Mouse (Mus musculus) stomach, postnatal 0 days (tissue): ENCODE results near the gene Gal3st3. TPM values are rescaled to one million over a fixed set of nuclear protein-coding genes. Genes with fewer than 3 reads are reported as not detected.
"Not testable (repeated sequence)": the region's sequence is repeated elsewhere in the genome, so short reads cannot be mapped to it uniquely, and the experiment has no call there.

Experiments used
- ATAC-seq: fragments of 200-750 bp; cut with Nextera tagmentation; 2 replicates; pipeline ENCODE4 v1.8.0; 2017; ENCODE audit not compliant: low FRiP score, low TSS enrichment
- DNase-seq: peaks from one replicate; pipeline ENCODE4 v3.0.0-alpha.2; 2016; ENCODE audit warnings: low spot score
- H3K27ac ChIP-seq: fragments of 300-500 bp; sonication (generic); replicated peaks from 2 replicates; pipeline ENCODE4 v1.5.1; 2014; ENCODE audit warnings: mild to moderate bottlenecking, control low read depth
- H3K27me3 ChIP-seq: fragments of 300-500 bp; sonication (generic); 2 replicates; pipeline ENCODE4 v1.6.1; 2014; ENCODE audit warnings: low read length; ENCODE audit not compliant: control insufficient read depth, insufficient read depth
- H3K36me3 ChIP-seq: fragments of 300-500 bp; sonication (generic); 2 replicates; pipeline ENCODE4 v1.6.1; 2014; ENCODE audit warnings: low read length, mixed read lengths; ENCODE audit not compliant: control insufficient read depth, insufficient read depth
- H3K4me1 ChIP-seq: fragments of 300-500 bp; sonication (generic); replicated peaks from 2 replicates; pipeline ENCODE4 v1.6.1; 2014; ENCODE audit warnings: antibody characterized with exemption; ENCODE audit not compliant: control insufficient read depth, insufficient read depth
- H3K4me2 ChIP-seq: fragments of 300-500 bp; sonication (generic); replicated peaks from 2 replicates; pipeline ENCODE4 v1.6.1; 2014; ENCODE audit warnings: low read depth, mild to moderate bottlenecking, control low read depth, moderate library complexity
- H3K4me3 ChIP-seq: fragments of 300-500 bp; sonication (generic); 2 replicates; pipeline ENCODE4 v1.5.1; 2014; ENCODE audit warnings: low read depth, low read length, control low read depth
- H3K9ac ChIP-seq: fragments of 300-500 bp; sonication (generic); 2 replicates; pipeline ENCODE4 v1.6.1; 2014; ENCODE audit warnings: mild to moderate bottlenecking, low read length, control low read depth, mixed read lengths
- H3K9me3 ChIP-seq: fragments of 300-500 bp; sonication (generic); 2 replicates; pipeline ENCODE4 v1.6.1; 2016; ENCODE audit warnings: low read length; ENCODE audit not compliant: control insufficient read depth
- CTCF ChIP-seq: IDR thresholded peaks from 2 replicates; pipeline ENCODE4 v1.5.1; 2016; ENCODE audit warnings: antibody characterized with exemption, low read depth, mild to moderate bottlenecking, moderate library complexity
- EP300 ChIP-seq: optimal IDR thresholded peaks from 2 replicates; pipeline ENCODE3; 2016; ENCODE audit warnings: antibody characterized with exemption
- WGBS: fragments of 180-500 bp; shearing (Covaris S2); extraction: QIAGEN DNeasy Blood & Tissue Kit; methylation state at CpG from one replicate; pipeline ENCODE4 v1.1.7; 2014; 5-methylcytosine and 5-hydroxymethylcytosine counted together
- polyA plus RNA-seq: library from polyadenylated mRNA; unstranded; fragments of >200 nt; fragmentation: Nextera tagmentation; extraction: Ambion mirVana; gene quantifications from 2 replicates; pipeline ENCODE4 v1.2.1, GENCODE M21; 2015

Gene Gal3st3
- polyA plus RNA-seq, 1 experiment from 2014 or later = 0.51 TPM

DNA sequence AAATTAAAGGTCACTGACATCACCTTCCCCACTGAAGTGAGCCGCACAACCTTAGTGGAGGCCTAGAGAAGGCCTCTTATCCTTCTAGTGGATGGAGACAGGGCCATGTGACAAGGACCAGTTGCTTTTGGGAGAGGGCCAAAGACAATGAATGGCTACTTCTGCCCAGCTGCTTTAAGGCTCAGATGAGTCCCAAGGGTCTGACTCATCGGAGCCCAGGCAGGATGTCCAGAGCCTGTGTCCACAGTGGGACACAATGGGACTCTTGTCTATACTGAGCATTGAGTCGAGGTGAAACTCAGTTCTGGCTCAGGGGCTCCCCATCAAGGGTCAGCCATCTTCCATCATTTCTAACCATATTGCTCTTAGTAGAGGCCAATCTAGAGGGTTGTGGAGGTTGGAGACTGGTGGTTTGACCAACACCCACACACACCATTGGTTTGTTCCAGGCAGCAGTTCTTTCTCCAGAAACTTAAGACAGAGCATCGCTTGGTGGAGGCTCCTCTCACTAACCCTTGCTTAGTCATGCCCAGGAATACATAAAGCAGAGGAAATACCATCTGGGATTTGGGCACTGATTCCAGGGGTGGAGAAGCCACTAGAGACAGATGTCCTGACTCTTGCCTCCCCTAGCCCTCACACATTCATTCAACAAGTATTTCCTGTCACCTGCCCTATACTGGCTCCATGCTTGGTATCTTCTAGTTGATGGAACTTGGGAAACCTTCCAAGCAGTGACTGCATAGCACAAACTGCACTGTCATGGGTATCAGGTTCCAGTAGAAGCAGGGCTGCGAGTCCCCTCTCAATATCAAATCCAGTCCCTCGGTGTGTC, 47.4 kb downstream of the Gal3st3 start:
- Histone ChIP-seq H3K4me3 (no peak overlapping the region), H3K27ac (no peak overlapping the region), H3K9me3 (no peaks in the 10 kb centered on the region), H3K4me1 (no peaks in the 10 kb centered on the region), H3K9ac (no peak overlapping the region), H3K36me3 (no peaks in the 10 kb centered on the region), H3K27me3 (no peaks in the 10 kb centered on the region), H3K4me2 (no peak overlapping the region)
- WGBS = 70% methylated on average over 6 of the region's 6 CpGs
- ATAC-seq = no peak
- DNase-seq = no peak
- TF ChIP-seq EP300 (no peak), CTCF (no peak)

DNA sequence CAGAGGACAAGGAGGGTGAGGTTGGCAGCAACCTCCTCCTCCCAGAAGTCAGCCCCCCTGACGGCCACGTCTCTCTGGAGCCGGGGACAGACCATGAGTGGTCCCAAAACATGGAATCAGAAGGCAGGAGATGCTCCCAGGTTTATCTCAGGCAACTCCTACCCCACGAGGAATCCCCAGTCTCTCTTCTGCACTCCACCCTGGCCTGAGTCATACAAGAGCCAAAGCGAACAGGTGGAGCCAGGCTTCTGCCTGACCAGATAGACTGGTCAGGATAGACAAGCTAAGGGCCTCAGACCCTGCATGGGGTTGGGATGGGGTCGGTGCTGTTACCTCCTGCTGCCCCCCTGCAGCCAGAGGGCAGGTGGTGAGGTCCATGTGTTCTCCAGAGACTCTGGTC, 49.9 kb downstream of the Gal3st3 start:
- H3K9ac ChIP-seq = no peak overlapping the region
- no peaks in the 10 kb centered on the region for H3K36me3 ChIP-seq
- TF ChIP-seq CTCF (no peak), EP300 (no peak)
- H3K27ac ChIP-seq = peak overlapping the region; percentile 45; the same call in 1 of the 2 replicates
- WGBS = 73% methylated on average over 6 of the region's 6 CpGs
- DNase-seq = no peak
- no peaks in the 10 kb centered on the region for H3K9me3 ChIP-seq
- H3K4me3 ChIP-seq = no peak overlapping the region
- no peaks in the 10 kb centered on the region for H3K4me1 ChIP-seq
- peak; percentile 24; the same call in 1 of the 2 replicates for ATAC-seq
- no peak overlapping the region for H3K4me2 ChIP-seq
- no peaks in the 10 kb centered on the region for H3K27me3 ChIP-seq

DNA sequence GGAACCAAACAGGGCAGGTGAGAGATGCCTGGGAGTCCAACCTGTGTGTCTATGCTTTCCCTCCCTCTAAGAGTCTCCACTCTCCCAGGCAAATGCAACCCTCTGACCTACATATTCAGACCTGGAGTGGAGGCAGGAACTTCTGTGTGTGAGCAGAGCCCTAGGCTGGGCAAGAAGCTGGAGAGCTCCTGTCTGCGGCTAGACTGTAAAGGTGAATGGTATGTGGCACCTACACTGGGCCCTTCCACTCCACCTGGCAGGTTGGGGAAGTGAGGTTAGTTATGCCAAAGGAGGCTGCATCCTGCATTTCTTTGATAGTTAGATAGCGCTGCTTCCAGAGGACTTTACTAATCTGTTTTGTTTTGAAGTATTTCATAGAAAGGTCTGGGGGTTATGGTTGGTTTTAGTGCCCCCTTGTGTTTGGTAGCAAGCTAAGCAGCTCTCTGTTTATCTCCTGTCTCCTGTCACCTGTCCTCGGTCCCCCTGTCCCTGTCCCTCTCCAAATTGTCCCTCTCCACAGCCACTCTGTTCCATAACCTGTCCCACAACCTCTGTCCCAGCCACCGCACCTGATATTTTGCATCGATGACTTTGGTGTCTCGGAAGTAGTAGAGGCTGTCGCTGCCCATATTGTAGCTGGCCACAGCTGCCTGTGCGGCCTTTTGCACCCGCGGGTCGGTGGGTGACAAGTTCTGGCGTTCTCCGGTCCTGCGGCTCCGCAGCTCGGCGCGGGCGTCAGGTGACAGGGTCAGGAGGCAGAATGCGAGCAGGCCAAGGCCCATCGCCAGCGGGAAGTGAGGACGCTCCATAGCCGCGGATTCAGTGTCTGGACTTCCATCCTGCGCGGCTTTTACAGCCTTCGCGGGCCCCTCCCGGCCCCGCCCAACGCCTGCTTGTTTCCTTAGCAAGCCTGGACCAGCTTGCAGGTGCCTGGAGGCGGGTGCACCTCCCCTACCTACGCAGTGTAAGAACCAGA, 50.7 kb downstream of the Gal3st3 start:
- Histone ChIP-seq H3K27ac (peak overlapping the region; percentile 45; the same call in 1 of the 2 replicates), H3K27me3 (no peaks in the 10 kb centered on the region), H3K36me3 (no peaks in the 10 kb centered on the region), H3K4me2 (peak overlapping the region; percentile 57), H3K9ac (peak overlapping the region; percentile 56), H3K4me1 (no peaks in the 10 kb centered on the region), H3K4me3 (peak overlapping the region; percentile 31), H3K9me3 (no peaks in the 10 kb centered on the region)
- DNase-seq (peak; percentile 65), ATAC-seq (peak; percentile 17; the same call in 1 of the 2 replicates)
- TF ChIP-seq CTCF (peak; percentile 71), EP300 (no peak)
- 6% methylated on average over 34 of the region's 34 CpGs for WGBS

DNA sequence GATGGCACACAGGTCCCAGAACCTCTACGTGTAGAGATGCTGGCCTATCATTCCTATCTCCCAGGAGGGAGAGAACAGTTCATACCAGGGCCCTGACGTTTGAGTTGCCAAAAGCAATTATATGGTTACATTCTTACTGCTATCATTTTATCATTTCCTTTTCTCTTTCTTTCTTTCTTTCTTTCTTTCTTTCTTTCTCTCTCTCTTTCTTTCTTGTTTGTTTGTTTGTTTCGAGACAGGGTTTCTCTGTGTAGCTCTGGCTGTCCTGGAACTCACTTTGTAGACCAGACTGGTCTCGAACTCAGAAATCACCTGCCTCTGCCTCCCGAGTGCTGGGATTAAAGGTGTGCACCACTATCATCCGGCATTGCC, 51.4 kb downstream of the Gal3st3 start, which contains the start of gene Cst6:
Gene Cst6, minus strand, starts transcription at position 73 of the 372 bp plus-strand sequence.
- not testable (repeated sequence) for H3K27me3 ChIP-seq, H3K9me3 ChIP-seq, H3K4me1 ChIP-seq, DNase-seq, ATAC-seq, H3K36me3 ChIP-seq
- Histone ChIP-seq H3K9ac (peak within 1 kb of the TSS; percentile 56), H3K4me2 (peak within 1 kb of the TSS; percentile 57), H3K4me3 (peak within 1 kb of the TSS; percentile 31), H3K27ac (peak within 1 kb of the TSS; percentile 45; the same call in 1 of the 2 replicates)
- 59% methylated on average over 6 of the region's 6 CpGs for WGBS

DNA sequence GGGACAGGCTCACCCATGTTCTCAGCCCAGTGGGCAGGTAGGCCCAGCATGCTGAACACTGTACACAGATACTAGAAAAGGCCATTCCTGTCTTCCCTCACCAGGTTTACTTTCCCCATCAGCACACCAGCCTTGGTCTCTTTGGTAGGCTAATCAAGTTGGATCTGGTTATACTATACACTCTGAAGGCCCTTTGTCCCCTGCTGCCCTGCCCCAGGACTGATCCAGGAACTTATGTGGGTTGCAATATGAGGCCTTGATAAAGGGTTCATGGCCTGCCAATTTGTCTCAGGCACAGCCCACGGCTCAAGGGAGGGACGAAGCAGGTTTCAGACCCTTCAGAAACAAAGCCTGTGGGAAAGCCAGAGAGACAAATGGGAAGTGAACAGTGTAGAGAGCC, 55.5 kb downstream of the Gal3st3 start:
- Histone ChIP-seq H3K27ac (no peak overlapping the region), H3K36me3 (no peaks in the 10 kb centered on the region), H3K4me1 (no peaks in the 10 kb centered on the region), H3K4me2 (no peak overlapping the region), H3K9ac (no peak overlapping the region), H3K27me3 (no peaks in the 10 kb centered on the region), H3K4me3 (no peak overlapping the region), H3K9me3 (no peaks in the 10 kb centered on the region)
- DNase-seq (no peak), ATAC-seq (peak; percentile 24; the same call in 1 of the 2 replicates)
- 60% methylated on average over 2 of the region's 2 CpGs for WGBS
- no peak for TF ChIP-seq CTCF
